Mouse (Mus musculus) liver, embryonic 11.5 days (tissue): ENCODE data around the gene Asap3. TPM values are rescaled to one million over a fixed set of nuclear protein-coding genes. Genes with fewer than 3 reads are reported as not detected.
A peak's percentile ranks its signal among the peaks of the same experiment; 100 is the strongest.

Experiments used
- ATAC-seq: fragments of 200-750 bp; cut with Nextera tagmentation; replicated peaks from 2 replicates; pipeline ENCODE4 v1.8.0; 2017; ENCODE audit warnings: moderate number of reproducible peaks, mild to moderate bottlenecking, moderate TSS enrichment, moderate library complexity; ENCODE audit not compliant: low FRiP score
- DNase-seq: peaks from one replicate; pipeline ENCODE4 v3.0.0-alpha.2; 2017; ENCODE audit warnings: low spot score
- H3K27ac ChIP-seq: fragments of 300-500 bp; sonication (generic); 2 replicates; pipeline ENCODE4 v1.5.1; 2014; ENCODE audit warnings: mild to moderate bottlenecking, low read depth, low read length, control low read depth
- H3K27me3 ChIP-seq: fragments of 300-500 bp; sonication (generic); replicated peaks from 2 replicates; pipeline ENCODE4 v1.6.1; 2014; ENCODE audit warnings: low read length, mixed read lengths; ENCODE audit not compliant: control insufficient read depth, insufficient read depth
- H3K36me3 ChIP-seq: fragments of 300-500 bp; sonication (generic); 2 replicates; pipeline ENCODE4 v1.6.1; 2014; ENCODE audit warnings: mild to moderate bottlenecking, low read length, moderate library complexity, mixed read lengths; ENCODE audit not compliant: control insufficient read depth, insufficient read depth
- H3K4me1 ChIP-seq: fragments of 300-500 bp; sonication (generic); replicated peaks from 2 replicates; pipeline ENCODE4 v1.6.1; 2014; ENCODE audit warnings: low read length, mixed read lengths; ENCODE audit not compliant: control insufficient read depth, insufficient read depth
- H3K4me2 ChIP-seq: fragments of 300-500 bp; sonication (generic); 2 replicates; pipeline ENCODE4 v1.6.1; 2014; ENCODE audit warnings: mild to moderate bottlenecking, control low read depth, moderate library complexity
- H3K4me3 ChIP-seq: fragments of 300-500 bp; sonication (generic); 2 replicates; pipeline ENCODE4 v1.5.1; 2014; ENCODE audit warnings: low read depth, low read length, control low read depth
- H3K9ac ChIP-seq: fragments of 300-500 bp; sonication (generic); 2 replicates; pipeline ENCODE4 v1.6.1; 2014; ENCODE audit warnings: low read depth, low read length, control low read depth
- H3K9me3 ChIP-seq: fragments of 300-500 bp; sonication (generic); 2 replicates; pipeline ENCODE4 v1.6.1; 2016; ENCODE audit warnings: low read length, inconsistent platforms, mixed read lengths; ENCODE audit not compliant: control insufficient read depth
- WGBS: fragments of 180-500 bp; shearing (Covaris S2); extraction: QIAGEN DNeasy Blood & Tissue Kit; methylation state at CpG from one replicate; pipeline ENCODE4 v1.1.7; 2014; 5-methylcytosine and 5-hydroxymethylcytosine counted together
- polyA plus RNA-seq: library from polyadenylated mRNA; unstranded; fragments of >200 nt; fragmentation: Nextera tagmentation; extraction: Ambion mirVana; gene quantifications from 2 replicates; pipeline ENCODE4 v1.2.1, GENCODE M21; 2014

Asap3 gene
- polyA plus RNA-seq, 1 experiment from 2014 or later: 1.8 TPM

DNA sequence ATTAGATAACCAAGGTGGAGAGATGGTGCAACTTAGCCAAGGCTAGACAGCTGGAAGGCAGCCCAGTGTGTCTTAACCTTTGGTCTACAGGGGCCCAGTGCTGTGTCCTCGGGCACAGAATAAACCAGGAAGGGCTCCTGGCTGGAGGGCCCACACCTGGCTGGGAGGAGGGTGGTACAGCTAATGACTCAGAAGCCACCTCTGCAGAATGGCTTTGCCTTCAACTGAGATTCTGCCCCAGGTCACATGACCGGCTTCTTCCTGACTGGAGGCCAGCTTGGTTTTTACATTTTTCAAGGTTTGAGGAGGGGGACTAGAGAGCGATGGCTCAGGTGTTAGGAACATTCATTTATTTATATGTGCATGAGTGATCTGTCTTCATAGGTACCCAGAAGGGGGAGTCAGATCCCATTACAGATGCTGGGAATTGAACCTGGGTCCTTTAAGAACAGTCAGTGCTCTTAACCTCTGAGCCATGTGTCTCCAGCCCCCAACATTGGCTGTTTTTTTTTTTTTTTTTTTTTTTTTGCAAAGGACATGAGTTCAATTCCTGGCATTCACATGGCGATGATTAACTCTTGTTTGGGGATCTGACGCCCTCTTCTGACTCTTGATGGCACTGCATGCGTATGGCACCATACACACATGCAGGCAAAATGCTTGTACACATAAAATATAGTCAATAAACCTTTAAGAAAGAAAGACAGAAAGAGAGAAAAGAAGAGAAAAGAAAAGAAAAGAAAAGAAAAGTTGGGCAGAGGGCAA is 17.0 kb upstream of the Asap3 start:
- H3K4me2 ChIP-seq: peak overlapping the region; percentile 7; the same call in 1 of the 2 replicates
- WGBS: 82% methylated on average over 6 of the region's 6 CpGs
- ATAC-seq (no peak), DNase-seq (no peak)
- H3K9me3 ChIP-seq: no peaks in the 10 kb centered on the region
- H3K4me3 ChIP-seq: no peak overlapping the region
- no peaks in the 10 kb centered on the region for H3K27me3 ChIP-seq
- peaks cover 28% of the 10 kb centered on the region for H3K4me1 ChIP-seq
- peak overlapping the region; percentile 46; the same call in 1 of the 2 replicates for H3K27ac ChIP-seq
- H3K9ac ChIP-seq: peak overlapping the region; percentile 2; the same call in 1 of the 2 replicates
- H3K36me3 ChIP-seq: peaks cover 16% of the 10 kb centered on the region; the same call in 1 of the 2 replicates

DNA sequence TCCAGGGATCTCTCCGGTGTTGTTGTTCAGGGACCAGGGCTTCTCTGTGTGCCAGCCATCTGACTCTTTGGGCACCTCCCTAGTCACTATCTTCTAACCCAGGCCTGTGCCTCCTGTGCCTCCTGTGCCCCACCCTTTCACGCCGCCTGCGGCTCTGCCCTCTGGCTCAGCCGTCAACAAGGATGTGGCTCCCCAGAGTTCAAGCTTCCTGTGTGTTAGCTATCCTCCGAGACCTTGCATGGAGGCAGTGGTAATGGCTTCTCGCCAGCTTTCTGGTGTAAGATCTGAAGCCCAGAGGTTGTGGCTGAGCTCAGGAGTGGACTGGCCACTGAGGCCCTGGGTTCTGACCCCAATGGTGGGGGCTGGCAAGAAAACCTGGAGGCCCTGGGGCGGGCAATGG is 16.3 kb upstream of the Asap3 start:
- H3K9me3 ChIP-seq: no peaks in the 10 kb centered on the region
- H3K4me1 ChIP-seq: peaks cover 28% of the 10 kb centered on the region
- DNase-seq (no peak), ATAC-seq (peak; percentile 90)
- no peak overlapping the region for H3K4me3 ChIP-seq
- peak overlapping the region; percentile 7 for H3K4me2 ChIP-seq
- 76% methylated on average over 8 of the region's 8 CpGs for WGBS
- H3K36me3 ChIP-seq: peaks cover 14% of the 10 kb centered on the region; the same call in 1 of the 2 replicates
- peak overlapping the region; percentile 51 for H3K27ac ChIP-seq
- H3K9ac ChIP-seq: peak overlapping the region; percentile 2; the same call in 1 of the 2 replicates
- H3K27me3 ChIP-seq: no peaks in the 10 kb centered on the region

DNA sequence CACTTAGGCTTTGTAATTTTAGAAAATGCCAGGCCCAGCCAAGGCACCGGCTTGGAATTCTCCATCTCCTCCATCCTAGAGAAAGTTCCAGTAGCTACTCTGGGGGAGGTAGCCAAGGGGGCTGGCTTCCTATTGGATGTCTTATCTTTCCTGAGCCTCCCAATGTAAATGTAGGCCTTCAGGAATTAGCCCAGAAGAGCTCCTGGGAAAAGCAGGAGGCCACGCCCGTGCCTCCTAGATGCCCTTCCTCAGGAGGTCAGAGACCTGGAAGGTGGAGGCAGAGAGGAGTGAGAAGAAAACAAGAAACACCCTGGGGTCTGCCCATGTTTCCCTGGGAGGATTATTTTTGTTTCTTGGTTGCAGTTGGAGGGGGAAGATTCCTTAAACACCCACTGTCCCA is 12.6 kb upstream of the Asap3 start:
- peaks cover 16% of the 10 kb centered on the region; the same call in 1 of the 2 replicates for H3K4me1 ChIP-seq
- H3K9me3 ChIP-seq: no peaks in the 10 kb centered on the region
- no peak overlapping the region for H3K4me2 ChIP-seq
- peaks cover 10% of the 10 kb centered on the region; the same call in 1 of the 2 replicates for H3K36me3 ChIP-seq
- DNase-seq: no peak
- no peak overlapping the region for H3K4me3 ChIP-seq
- no peak overlapping the region for H3K9ac ChIP-seq
- ATAC-seq: no peak
- 86% methylated on average over 3 of the region's 3 CpGs for WGBS
- H3K27ac ChIP-seq: no peak overlapping the region
- H3K27me3 ChIP-seq: no peaks in the 10 kb centered on the region

DNA sequence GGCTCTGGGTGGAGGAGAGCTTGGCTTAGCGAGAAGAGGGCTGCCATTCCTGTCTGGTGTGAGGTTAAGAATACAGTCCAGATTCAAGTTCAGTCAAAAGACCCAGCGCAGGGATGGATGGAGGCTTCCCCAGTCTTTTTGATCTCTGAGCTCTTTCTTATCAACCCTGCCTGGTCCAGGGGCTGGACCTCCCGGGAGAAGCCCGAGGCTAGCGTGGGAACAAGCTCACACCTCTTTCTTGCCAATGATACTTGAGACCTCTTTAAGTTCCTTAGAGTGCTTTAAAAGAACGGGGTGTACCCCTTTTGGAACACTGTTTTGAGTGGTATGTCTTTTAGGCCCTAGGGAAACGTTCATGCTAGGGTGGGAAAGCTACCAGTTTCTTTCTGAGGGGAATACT is 11.1 kb upstream of the Asap3 start:
- Histone ChIP-seq H3K4me1 (peaks cover 13% of the 10 kb centered on the region; the same call in 1 of the 2 replicates), H3K27ac (no peak overlapping the region), H3K9me3 (no peaks in the 10 kb centered on the region), H3K4me2 (no peak overlapping the region), H3K4me3 (no peak overlapping the region), H3K27me3 (no peaks in the 10 kb centered on the region), H3K36me3 (peaks cover 10% of the 10 kb centered on the region; the same call in 1 of the 2 replicates), H3K9ac (no peak overlapping the region)
- ATAC-seq (no peak), DNase-seq (no peak)
- 55% methylated on average over 7 of the region's 7 CpGs for WGBS

DNA sequence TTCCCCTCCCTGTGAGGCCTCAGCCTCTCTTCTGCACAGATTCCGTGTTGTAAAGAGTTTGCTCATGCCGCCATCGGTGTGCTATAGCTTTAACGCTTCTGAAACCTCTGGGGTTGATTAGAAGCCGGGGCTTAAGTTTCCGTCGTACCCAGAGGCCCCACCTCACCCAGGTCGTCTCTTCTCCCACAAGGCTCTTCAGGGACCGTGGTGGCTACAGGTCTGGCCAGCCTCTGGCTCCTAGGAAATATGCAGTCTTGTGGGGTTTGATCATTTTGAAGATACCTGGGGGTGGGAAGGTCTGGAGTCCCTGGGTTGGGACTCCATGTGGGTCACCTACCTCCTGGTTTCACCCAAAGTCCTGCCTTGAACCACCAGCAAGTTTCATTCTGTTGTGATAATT is 10.5 kb upstream of the Asap3 start:
- DNase-seq (no peak), ATAC-seq (no peak)
- no peak overlapping the region for H3K9ac ChIP-seq
- peaks cover 8% of the 10 kb centered on the region; the same call in 1 of the 2 replicates for H3K4me1 ChIP-seq
- no peak overlapping the region for H3K4me3 ChIP-seq
- peaks cover 10% of the 10 kb centered on the region; the same call in 1 of the 2 replicates for H3K36me3 ChIP-seq
- no peak overlapping the region for H3K4me2 ChIP-seq
- no peaks in the 10 kb centered on the region for H3K9me3 ChIP-seq
- no peak overlapping the region for H3K27ac ChIP-seq
- 69% methylated on average over 9 of the region's 9 CpGs for WGBS
- H3K27me3 ChIP-seq: no peaks in the 10 kb centered on the region

DNA sequence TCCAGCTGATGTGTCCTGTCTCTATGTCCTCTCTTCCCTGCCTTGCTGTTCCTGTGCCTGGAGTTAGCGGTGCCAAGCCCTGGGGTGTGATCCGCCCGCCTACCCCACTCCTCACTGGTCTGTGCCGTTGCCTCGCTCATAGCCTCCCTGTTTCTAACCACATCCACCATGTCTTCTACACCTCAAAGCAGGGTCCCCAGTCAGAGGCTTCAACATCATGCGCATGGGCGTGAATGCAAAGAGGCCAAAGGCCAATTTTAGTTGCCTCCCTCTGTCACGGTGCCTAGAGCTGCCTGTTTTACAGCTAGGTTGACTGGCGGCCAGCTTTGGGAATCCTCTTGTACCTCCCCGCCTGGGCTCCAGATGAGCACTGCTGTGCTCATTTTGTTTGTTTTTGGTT is 10.0 kb upstream of the Asap3 start:
- Histone ChIP-seq H3K27me3 (peaks cover 1% of the 10 kb centered on the region; the same call in 1 of the 2 replicates), H3K27ac (no peak overlapping the region), H3K36me3 (peaks cover 10% of the 10 kb centered on the region; the same call in 1 of the 2 replicates), H3K4me3 (no peak overlapping the region), H3K9me3 (no peaks in the 10 kb centered on the region), H3K9ac (no peak overlapping the region), H3K4me2 (no peak overlapping the region), H3K4me1 (peaks cover 8% of the 10 kb centered on the region; the same call in 1 of the 2 replicates)
- 87% methylated on average over 10 of the region's 10 CpGs for WGBS
- DNase-seq (no peak), ATAC-seq (no peak)

DNA sequence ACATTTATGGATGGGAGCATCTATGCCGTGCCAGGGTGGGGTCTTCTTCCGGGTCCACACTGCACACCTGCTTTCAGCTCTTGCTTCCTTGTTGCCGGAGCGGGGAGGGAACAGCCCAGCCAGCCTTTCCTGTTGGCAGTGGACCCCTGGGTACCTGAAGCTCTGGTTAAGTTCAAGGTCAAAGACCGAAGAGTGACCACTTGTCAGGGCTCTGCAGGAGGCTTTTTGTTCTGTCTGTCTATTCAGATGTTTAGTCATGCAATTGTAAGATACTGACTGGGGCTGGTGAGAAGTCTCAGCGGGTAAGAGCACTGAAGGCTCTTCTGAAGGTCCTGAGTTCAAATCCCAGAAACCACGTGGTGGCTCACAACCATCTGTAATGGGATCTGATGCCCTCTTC is 7.3 kb upstream of the Asap3 start:
- no peak overlapping the region for H3K4me2 ChIP-seq
- no peak for DNase-seq
- peaks cover 3% of the 10 kb centered on the region; the same call in 1 of the 2 replicates for H3K4me1 ChIP-seq
- H3K9ac ChIP-seq: no peak overlapping the region
- H3K27me3 ChIP-seq: peaks cover 5% of the 10 kb centered on the region; the same call in 1 of the 2 replicates
- WGBS: 73% methylated on average over 7 of the region's 7 CpGs
- H3K36me3 ChIP-seq: no peaks in the 10 kb centered on the region; the same call in 1 of the 2 replicates
- no peaks in the 10 kb centered on the region for H3K9me3 ChIP-seq
- no peak overlapping the region for H3K27ac ChIP-seq
- ATAC-seq: no peak
- no peak overlapping the region for H3K4me3 ChIP-seq

DNA sequence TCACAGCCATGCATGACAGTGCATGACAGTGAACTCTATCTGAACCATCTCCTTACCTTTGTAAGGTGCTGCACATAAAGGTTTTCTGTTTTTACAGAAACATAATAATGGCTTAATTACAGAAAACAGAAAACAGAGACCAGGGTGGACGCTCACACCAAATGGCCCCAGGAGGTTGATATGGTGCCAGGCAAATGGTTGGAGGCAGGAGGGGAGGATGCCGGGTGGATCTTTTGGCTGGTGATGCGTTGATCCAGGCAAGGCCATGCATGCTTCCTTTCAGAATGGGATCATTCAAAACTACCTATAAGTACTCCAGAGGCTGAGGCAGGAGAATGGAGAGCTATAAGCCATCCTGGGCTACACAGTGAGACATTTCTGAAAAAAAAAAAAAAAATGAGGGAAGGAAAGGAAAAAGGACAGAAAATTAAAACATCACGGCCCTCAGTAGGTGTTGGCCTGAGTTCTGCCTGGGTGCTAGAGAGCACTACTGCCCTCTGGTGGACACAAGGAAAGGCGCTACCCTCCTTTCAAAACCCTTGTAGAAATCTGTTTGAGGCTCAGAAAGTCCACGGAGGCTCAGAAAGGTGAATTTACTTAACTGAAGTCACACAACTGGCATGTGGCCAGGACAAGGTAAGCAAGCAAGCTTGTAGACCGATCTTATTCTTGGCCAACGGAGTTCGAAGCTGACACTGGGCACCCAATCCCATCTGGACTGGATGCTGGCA is 6.4 kb upstream of the Asap3 start:
- WGBS: 29% methylated on average over 9 of the region's 9 CpGs
- Histone ChIP-seq H3K9ac (no peak overlapping the region), H3K4me3 (no peak overlapping the region), H3K4me2 (no peak overlapping the region), H3K36me3 (no peaks in the 10 kb centered on the region; the same call in 1 of the 2 replicates), H3K27ac (no peak overlapping the region), H3K27me3 (peaks cover 5% of the 10 kb centered on the region; the same call in 1 of the 2 replicates), H3K4me1 (peaks cover 3% of the 10 kb centered on the region; the same call in 1 of the 2 replicates), H3K9me3 (no peaks in the 10 kb centered on the region)
- ATAC-seq (no peak), DNase-seq (no peak)
